ENCODE assay signal across 8 mouse cellular contexts in the genomic region with DNA sequence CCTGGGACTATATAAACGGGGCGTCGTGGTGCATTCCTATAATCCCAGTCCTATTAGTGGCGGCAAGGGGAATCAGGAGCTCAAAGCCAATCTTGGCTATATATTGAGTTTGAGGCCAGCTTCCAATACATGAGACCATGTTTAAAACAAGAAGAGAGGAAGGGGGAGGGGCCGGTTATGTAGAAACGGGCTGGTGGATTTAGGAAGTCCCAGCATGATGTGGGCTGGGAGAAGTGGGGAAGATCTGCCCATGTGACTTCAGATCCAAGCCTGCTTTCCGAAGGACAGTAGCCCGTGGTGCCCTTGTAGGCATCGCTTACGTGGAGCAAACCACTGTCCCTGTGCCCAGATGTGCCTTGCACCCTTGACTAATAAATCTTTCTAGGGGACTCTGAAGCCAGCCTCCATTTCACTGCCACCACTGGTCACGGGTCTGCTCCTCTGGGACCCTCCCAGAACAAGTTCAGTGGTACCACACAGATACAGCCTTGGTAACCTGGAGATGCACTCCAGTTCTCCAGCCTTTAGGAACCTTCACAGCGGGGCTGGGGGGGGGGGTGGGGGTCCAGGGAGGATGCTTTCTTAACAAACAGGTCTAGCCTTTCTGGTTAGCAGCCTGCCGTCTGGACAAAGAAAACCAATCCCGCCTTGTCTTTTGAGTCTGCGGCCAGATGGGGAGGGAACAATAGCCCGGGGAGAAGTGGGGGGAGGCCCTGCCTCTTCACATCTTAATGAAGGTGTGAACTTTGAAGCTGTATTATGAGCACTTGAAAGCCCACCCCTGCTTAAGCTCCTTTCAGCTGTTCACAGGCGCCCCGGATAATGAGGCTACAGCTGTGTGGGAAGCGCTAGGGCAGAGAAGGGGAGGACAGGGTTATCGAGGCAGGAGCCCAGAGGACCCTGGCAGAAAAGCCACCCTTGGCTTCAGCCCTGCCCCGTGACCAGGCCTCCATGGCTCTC.
DNase-seq lines count a peak whose midpoint lies in the region; ATAC-seq and TF ChIP-seq lines count a peak whose summit lies in the region.
"Had no signal": no experiment of that assay in that cellular context is flagged by ENCODE, and none has a peak within 500 bp of the region (broad histone marks: within the 10 kb centered on the region; RNA-seq: fewer than 3 reads in every experiment).

No protein-coding gene starts in this region.

- H3K27ac ChIP-seq in stomach, embryonic 14.5 days (ENCODE audit: low read length), result no peak overlapping the region
- H3K27ac ChIP-seq in stomach, postnatal 0 days (replicated peaks), result no peak overlapping the region
- no peak overlapping the region for H3K27ac ChIP-seq in embryonic facial prominence, embryonic 12.5 days
- peak overlapping the region; percentile 25; the same call in 1 of the 2 replicates for H3K27ac ChIP-seq in limb, embryonic 12.5 days

- H3K4me3 ChIP-seq in stomach, embryonic 14.5 days (ENCODE audit: low read depth, low read length), result no peak overlapping the region
- H3K4me3 ChIP-seq in stomach, postnatal 0 days (ENCODE audit: low read depth, low read length), result no peak overlapping the region
- no peak overlapping the region for H3K4me3 ChIP-seq in embryonic facial prominence, embryonic 12.5 days
- H3K4me3 ChIP-seq in limb, embryonic 12.5 days (replicated peaks), result no peak overlapping the region; the same call in 1 of the 2 replicates

- no peak for TF ChIP-seq EP300 in stomach, postnatal 0 days (optimal IDR thresholded peaks at IDR 0.05)

- peak overlapping the region; percentile 7; the same call in 1 of the 2 replicates for H3K4me2 ChIP-seq in stomach, embryonic 14.5 days (replicated peaks; ENCODE audit: low read depth, low read length)
- no peak overlapping the region for H3K4me2 ChIP-seq in stomach, postnatal 0 days (replicated peaks; ENCODE audit: low read depth)
- peak overlapping the region; percentile 27 for H3K4me2 ChIP-seq in embryonic facial prominence, embryonic 12.5 days (replicated peaks)
- H3K4me2 ChIP-seq in limb, embryonic 12.5 days, result peak overlapping the region; percentile 34

- H3K4me1 ChIP-seq in stomach, embryonic 14.5 days (ENCODE audit: control insufficient read depth, insufficient read depth, low read length), result no peaks in the 10 kb centered on the region
- no peaks in the 10 kb centered on the region for H3K4me1 ChIP-seq in stomach, postnatal 0 days (replicated peaks; ENCODE audit: control insufficient read depth, insufficient read depth)
- peaks cover 19% of the 10 kb centered on the region for H3K4me1 ChIP-seq in embryonic facial prominence, embryonic 12.5 days
- H3K4me1 ChIP-seq in limb, embryonic 12.5 days (replicated peaks), result peaks cover 27% of the 10 kb centered on the region

- ATAC-seq in stomach, embryonic 14.5 days (ENCODE audit: insufficient number of reproducible peaks, insufficient read depth, low FRiP score, low read depth), result no peak
- no peak for ATAC-seq in stomach, postnatal 0 days (ENCODE audit: low FRiP score, low TSS enrichment)
- peak; percentile 67; the same call in 1 of the 2 replicates for ATAC-seq in embryonic facial prominence, embryonic 12.5 days (ENCODE audit: insufficient number of reproducible peaks, insufficient read depth, low FRiP score, low TSS enrichment)
- ATAC-seq in limb, embryonic 12.5 days (ENCODE audit: insufficient number of reproducible peaks, insufficient read depth, low FRiP score, low TSS enrichment, low read depth), result peak; percentile 54; the same call in 1 of the 2 replicates
- no peak for ATAC-seq in megakaryocyte-erythroid progenitor cell, adult 5-6 weeks (replicated peaks; ENCODE audit: low FRiP score, low TSS enrichment, poor library complexity, severe bottlenecking)

- no peaks in the 10 kb centered on the region for H3K9me3 ChIP-seq in stomach, embryonic 14.5 days (ENCODE audit: control insufficient read depth, low read depth, low read length)
- no peaks in the 10 kb centered on the region for H3K9me3 ChIP-seq in stomach, postnatal 0 days (ENCODE audit: control insufficient read depth, low read length)
- no peaks in the 10 kb centered on the region for H3K9me3 ChIP-seq in embryonic facial prominence, embryonic 12.5 days
- no peaks in the 10 kb centered on the region for H3K9me3 ChIP-seq in limb, embryonic 12.5 days

- no peak overlapping the region; the same call in 1 of the 2 replicates for H3K9ac ChIP-seq in stomach, embryonic 14.5 days (replicated peaks; ENCODE audit: low read depth, low read length)
- H3K9ac ChIP-seq in stomach, postnatal 0 days (ENCODE audit: low read length), result no peak overlapping the region
- no peak overlapping the region for H3K9ac ChIP-seq in embryonic facial prominence, embryonic 12.5 days
- H3K9ac ChIP-seq in limb, embryonic 12.5 days (replicated peaks), result peak overlapping the region; percentile 18

- TF ChIP-seq CTCF in stomach, postnatal 0 days (IDR thresholded peaks at IDR 0.05; ENCODE audit: low read depth), result no peak

- no peak for DNase-seq in stomach, postnatal 0 days (ENCODE audit: low spot score)
- no peak for DNase-seq in c-Kit-positive CD71-positive TER-119-positive erythroid progenitor cells, embryonic 14.5 days (ENCODE audit: low spot score)
- no peak for DNase-seq in gastrocnemius, postnatal 25 days
- DNase-seq: liver had no signal

- WGBS in stomach, embryonic 14.5 days, result 19% methylated on average over 21 of the region's 21 CpGs
- 27% methylated on average over 21 of the region's 21 CpGs for WGBS in stomach, postnatal 0 days
- 10% methylated on average over 21 of the region's 21 CpGs for WGBS in embryonic facial prominence, embryonic 12.5 days
- 7% methylated on average over 21 of the region's 21 CpGs for WGBS in limb, embryonic 12.5 days

- no peaks in the 10 kb centered on the region for H3K27me3 ChIP-seq in stomach, embryonic 14.5 days (ENCODE audit: control insufficient read depth, insufficient read depth, low read length)
- H3K27me3 ChIP-seq in stomach, postnatal 0 days (ENCODE audit: control insufficient read depth, insufficient read depth, low read length), result no peaks in the 10 kb centered on the region
- H3K27me3 ChIP-seq in embryonic facial prominence, embryonic 12.5 days, result no peaks in the 10 kb centered on the region
- no peaks in the 10 kb centered on the region for H3K27me3 ChIP-seq in limb, embryonic 12.5 days

- H3K36me3 ChIP-seq in stomach, embryonic 14.5 days (ENCODE audit: control insufficient read depth, insufficient read depth, low read length), result no peaks in the 10 kb centered on the region
- no peaks in the 10 kb centered on the region for H3K36me3 ChIP-seq in stomach, postnatal 0 days (ENCODE audit: control insufficient read depth, insufficient read depth, low read length)
- H3K36me3 ChIP-seq in embryonic facial prominence, embryonic 12.5 days, result no peaks in the 10 kb centered on the region
- H3K36me3 ChIP-seq in limb, embryonic 12.5 days, result no peaks in the 10 kb centered on the region

Comparison
In these comparisons a context has a peak if more than half of its experiments do, and no peak if none do; other contexts are left out.
1. ATAC-seq: peak in embryonic facial prominence, embryonic 12.5 days (single experiment) and limb, embryonic 12.5 days (single experiment); none in stomach, embryonic 14.5 days (single experiment), stomach, postnatal 0 days (single experiment) and megakaryocyte-erythroid progenitor cell, adult 5-6 weeks (single experiment).